Mouse (Mus musculus) gastrocnemius, adult 2 months (tissue): ENCODE measurements around the gene Cd276. TPM values are rescaled to one million over a fixed set of nuclear protein-coding genes. Genes with fewer than 3 reads are reported as not detected.
A peak's percentile ranks its signal among the peaks of the same experiment; 100 is the strongest.

Experiments used
- DNase-seq: peaks from one replicate; pipeline ENCODE4 v3.0.0; 2022
- H3K27ac ChIP-seq: fragments of 200-600 bp; 2 replicates; pipeline ENCODE4 v1.8.1; 2022; ENCODE audit warnings: mild to moderate bottlenecking
- H3K4me3 ChIP-seq: fragments of 200-600 bp; 2 replicates; pipeline ENCODE4 v1.8.1; 2022; ENCODE audit warnings: mild to moderate bottlenecking, moderate library complexity
- CTCF ChIP-seq: fragments of 200-600 bp; IDR thresholded peaks from 2 replicates; pipeline ENCODE4 v1.8.1; 2022; ENCODE audit warnings: antibody characterized with exemption, mild to moderate bottlenecking, moderate library complexity
- intact Hi-C: fragments of 180-260 bp; cut with DNase I; formaldehyde crosslinking; loops from one replicate; pipeline ENCODE4 v1.15.1; 2025
- total RNA-seq, 2 experiments: library from RNA; stranded (reverse); gene quantifications; 2 replicates each; pipeline ENCODE4 v1.2.3; 2021

The Cd276 gene
- total RNA-seq, 2 experiments from 2014 or later = 9.2 to 10.2 TPM

- H3K4me3 ChIP-seq = no peak overlapping the region
- no peak overlapping the region for H3K27ac ChIP-seq
- no peak for TF ChIP-seq CTCF
- DNase-seq = no peak
- intact Hi-C loops = no loop called here
These were observed 64.8 kb downstream of the Cd276 start for GRCm38 (mm10) chr9:58490391-58490790.

- Histone ChIP-seq H3K27ac (no peak overlapping the region), H3K4me3 (peak overlapping the region; percentile 89)
- intact Hi-C loops = no loop called here
- DNase-seq = no peak
- no peak for TF ChIP-seq CTCF
These were observed 65.4 kb downstream of the Cd276 start for GRCm38 (mm10) chr9:58489865-58490165.

GRCm38 (mm10) chr9:58489133-58489864, 65.9 kb downstream of the Cd276 start:
- TF ChIP-seq CTCF = no peak
- no peak for DNase-seq
- intact Hi-C loops = no loop called here
- H3K4me3 ChIP-seq = peak overlapping the region; percentile 89
- peak overlapping the region; percentile 72 for H3K27ac ChIP-seq

GRCm38 (mm10) chr9:58487851-58488801, 67.1 kb downstream of the Cd276 start, which contains the start of gene Insyn1:
TSS of gene Insyn1 (plus strand) at chr9:58488603.
- Histone ChIP-seq H3K27ac (peak within 1 kb of the TSS; percentile 72), H3K4me3 (peak within 1 kb of the TSS; percentile 89)
- intact Hi-C loops = no loop called here
- TF ChIP-seq CTCF = no peak
- peak; percentile 84 for DNase-seq

- no peak for DNase-seq
- Histone ChIP-seq H3K27ac (no peak overlapping the region), H3K4me3 (no peak overlapping the region)
- TF ChIP-seq CTCF = no peak
- intact Hi-C loops = no loop called here
These were observed 68.2 kb downstream of the Cd276 start for GRCm38 (mm10) chr9:58487076-58487475.

Other genes with a start within 250 kb of the Cd276 start
- gene Loxl1, start 242.3 kb downstream of the Cd276 start, total RNA-seq = 10 to 100 TPM; 10.6 to 17.9 TPM
- gene Tbc1d21, start 185.0 kb downstream of the Cd276 start, total RNA-seq = not detected
- gene Insyn1, start 66.8 kb downstream of the Cd276 start, total RNA-seq = 10 to 100 TPM; 17.3 to 20.1 TPM
- 100 to 1,000 TPM; 102 to 114 TPM for gene Nptn, start 26.8 kb upstream of the Cd276 start, total RNA-seq
- not detected for gene Rec114, start 188.5 kb upstream of the Cd276 start, total RNA-seq